In the genomic region with DNA sequence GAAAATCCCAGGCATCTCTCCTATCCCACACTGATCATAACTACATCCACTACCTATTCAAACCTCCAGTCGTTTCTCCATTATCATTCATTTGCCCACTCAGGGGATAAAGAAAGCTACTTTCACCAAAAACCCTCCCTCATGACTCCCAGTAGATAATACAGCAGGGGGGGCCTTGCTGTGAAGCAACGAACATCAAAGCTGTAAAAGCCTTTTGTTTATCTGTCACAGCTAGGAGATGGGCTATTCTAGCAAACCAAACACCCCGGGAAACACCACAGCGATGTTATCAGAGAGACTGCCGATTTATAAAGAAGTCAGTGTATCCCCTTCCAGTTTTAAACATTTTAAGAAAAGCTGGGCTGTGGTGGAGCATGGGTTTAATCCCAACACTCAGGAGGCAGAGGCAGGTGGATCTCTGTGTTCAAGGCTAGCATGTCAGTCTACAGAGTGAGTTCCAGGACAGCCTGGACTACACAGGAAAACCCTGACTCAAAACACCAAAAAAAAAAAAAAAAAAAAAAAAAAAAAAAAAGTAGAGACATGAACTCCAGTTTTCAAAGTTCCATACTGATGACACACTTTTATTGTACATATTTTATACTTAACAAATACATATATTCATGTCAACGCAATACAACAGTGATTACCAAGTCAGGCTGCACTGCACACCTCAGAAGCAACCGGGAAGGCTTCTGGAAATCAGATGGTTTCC, we compare ENCODE assay signal across 1 mouse cellular context.
TF ChIP-seq lines count a peak whose summit lies in the region.

No protein-coding gene starts in this region.

TF ChIP-seq in MEL, 35 proteins besides CTCF, POLR2A, EP300 and RAD21:
- TF ChIP-seq USF2 (IDR thresholded peaks at IDR 0.05; ENCODE audit: borderline replicate concordance in 1 of 2, insufficient read depth in 1 of 2, low read depth in 1 of 2, low read length in 2 of 2) (no peak), MYB (IDR thresholded peaks at IDR 0.05; ENCODE audit: low read depth, low read length) (no peak), MEF2A (IDR thresholded peaks at IDR 0.05; ENCODE audit: extremely low read depth, insufficient replicate concordance, low read depth, low read length, poor library complexity, severe bottlenecking) (no peak), E2F4 (IDR thresholded peaks at IDR 0.05; ENCODE audit: borderline replicate concordance, low read depth, low read length) (no peak), USF1 (IDR thresholded peaks at IDR 0.05; ENCODE audit: low read depth, low read length) (no peak), CHD2 (IDR thresholded peaks at IDR 0.05; ENCODE audit: low read length) (no peak), MYC (IDR thresholded peaks at IDR 0.05; ENCODE audit: low read depth, low read length) (no peak), MAFK (IDR thresholded peaks at IDR 0.05; ENCODE audit: borderline replicate concordance, low read depth, low read length) (no peak), HCFC1 (IDR thresholded peaks at IDR 0.05; ENCODE audit: low read depth, low read length) (no peak), SMC3 (IDR thresholded peaks at IDR 0.05; ENCODE audit: low read depth, low read length) (no peak), MAZ (IDR thresholded peaks at IDR 0.05; ENCODE audit: low read depth, low read length) (peak; percentile 37; the same call in 1 of the 2 replicates), KAT2A (conservative IDR thresholded peaks at IDR 0.05; ENCODE audit: low read depth, low read length) (no peak), ETS1 (IDR thresholded peaks at IDR 0.05; ENCODE audit: low read depth, low read length) (peak; percentile 41; the same call in 1 of the 2 replicates), CHD1 (IDR thresholded peaks at IDR 0.05; ENCODE audit: low read depth, low read length) (no peak), ZC3H11A (IDR thresholded peaks at IDR 0.05; ENCODE audit: low read depth, low read length) (no peak), NRF1 (IDR thresholded peaks at IDR 0.05; ENCODE audit: insufficient read depth, low read depth, low read length, poor library complexity, severe bottlenecking) (no peak), JUND (IDR thresholded peaks at IDR 0.05; ENCODE audit: low read depth, low read length) (no peak), TAL1 (IDR thresholded peaks at IDR 0.05; ENCODE audit: low read length) (no peak), TBP (IDR thresholded peaks at IDR 0.05; ENCODE audit: low read depth, low read length) (no peak), NELFE (IDR thresholded peaks at IDR 0.05; ENCODE audit: low read depth, low read length) (no peak), POLR2AphosphoS5 (IDR thresholded peaks at IDR 0.05; ENCODE audit: borderline replicate concordance, low read depth, low read length) (no peak), BHLHE40 (IDR thresholded peaks at IDR 0.05; ENCODE audit: borderline replicate concordance, low read depth, low read length) (no peak), UBTF (IDR thresholded peaks at IDR 0.05; ENCODE audit: borderline replicate concordance, insufficient read depth, low read depth, low read length) (no peak), MXI1 (IDR thresholded peaks at IDR 0.05; ENCODE audit: low read depth, low read length) (peak; percentile 36; the same call in 1 of the 2 replicates), POLR2AphosphoS2 (IDR thresholded peaks at IDR 0.05; ENCODE audit: low read length) (no peak), TCF12 (IDR thresholded peaks at IDR 0.05; ENCODE audit: low read depth, low read length) (0 out of 2 replicates have a peak, but pooled peaks have one; percentile 19), MAX (IDR thresholded peaks at IDR 0.05; ENCODE audit: low read length) (no peak), RCOR1 (IDR thresholded peaks at IDR 0.05; ENCODE audit: low read depth, low read length) (peak; percentile 66; the same call in 1 of the 2 replicates), ZMIZ1 (IDR thresholded peaks at IDR 0.05; ENCODE audit: low read depth, low read length) (no peak), ZNF384 (IDR thresholded peaks at IDR 0.05; ENCODE audit: low read depth, low read length) (peak; percentile 66; the same call in 1 of the 2 replicates), ZKSCAN1 (IDR thresholded peaks at IDR 0.05; ENCODE audit: low read depth, low read length) (no peak), SIN3A (IDR thresholded peaks at IDR 0.05; ENCODE audit: low read length) (peak; percentile 67; the same call in 1 of the 2 replicates), ELF1 (IDR thresholded peaks at IDR 0.05; ENCODE audit: low read depth, low read length) (no peak), GATA1 (IDR thresholded peaks at IDR 0.05; ENCODE audit: low read depth, low read length) (peak; percentile 58), GABPA (IDR thresholded peaks at IDR 0.05; ENCODE audit: low read depth, low read length) (no peak)
